Mouse (Mus musculus): ENCODE measurements at regions not wholly inside any gene's neighbourhood (a gene's known extent, or its start where the extent isn't known, plus 50 kb on each side); places are given as distances from the start of the nearest gene placed in this dataset.
"Not testable (repeated sequence)": the region's sequence is repeated elsewhere in the genome, so short reads cannot be mapped to it uniquely, and the experiment has no call there.

DNA sequence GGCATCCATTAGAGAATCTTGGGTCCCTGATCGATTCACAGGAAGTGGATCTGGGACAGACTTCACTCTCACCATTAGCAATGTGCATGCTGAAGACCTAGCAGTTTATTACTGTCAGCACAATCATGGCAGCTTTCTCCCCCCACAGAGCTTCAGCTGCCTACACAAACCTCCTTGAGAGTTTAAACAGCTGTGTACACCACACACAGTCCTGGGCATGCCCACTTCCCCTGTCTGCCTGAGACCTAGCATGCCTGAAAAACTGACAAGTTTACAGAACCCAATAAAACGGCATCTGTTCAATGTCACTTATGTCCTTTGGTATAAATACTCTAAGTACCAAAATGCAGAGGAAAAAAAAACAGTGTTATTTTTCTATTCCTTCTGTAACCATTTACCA, 435.7 kb downstream of the Rpia start:
- Histone ChIP-seq H3K4me1 (ENCODE audit: control insufficient read depth, insufficient read depth, low read length) (no peaks in the 10 kb centered on the region), H3K9me3 (ENCODE audit: control insufficient read depth, low read length) (no peaks in the 10 kb centered on the region), H3K36me3 (ENCODE audit: control insufficient read depth, insufficient read depth, low read length) (no peaks in the 10 kb centered on the region), H3K27me3 (ENCODE audit: control insufficient read depth, insufficient read depth, low read length) (no peaks in the 10 kb centered on the region), H3K9ac (ENCODE audit: low read length) (no peak overlapping the region), H3K4me2 (ENCODE audit: low read depth, severe bottlenecking) (no peak overlapping the region), H3K4me3 (ENCODE audit: low read depth, low read length) (no peak overlapping the region), H3K27ac (replicated peaks; ENCODE audit: low read depth, low read length) (no peak overlapping the region)
- WGBS, result 36% methylated on average over 2 of the region's 2 CpGs
- ATAC-seq (ENCODE audit: insufficient number of reproducible peaks, low FRiP score, low TSS enrichment, low read depth) (peak; percentile 77), DNase-seq (ENCODE audit: low spot score) (peak; percentile 28)

DNA sequence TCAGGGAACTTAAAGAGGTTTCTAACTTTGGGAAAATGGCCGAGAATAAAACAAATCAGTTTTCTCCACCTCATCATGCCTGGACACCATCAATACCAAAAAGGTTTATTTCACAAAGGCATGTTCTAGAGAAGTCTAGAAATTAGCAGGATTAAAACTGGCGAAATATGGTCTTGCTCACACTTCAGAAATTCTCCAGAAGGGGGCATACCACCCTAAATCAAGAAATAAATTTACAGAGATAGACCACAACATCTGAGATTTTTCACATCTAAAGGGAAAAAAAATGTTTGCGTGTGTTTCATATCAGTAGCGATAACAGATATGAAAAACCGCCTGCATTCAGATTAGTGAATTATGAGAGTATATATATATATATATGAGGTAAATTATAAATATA, 449.9 kb downstream of the Rpia start:
- H3K4me2 ChIP-seq (ENCODE audit: low read depth, severe bottlenecking), result no peak overlapping the region
- DNase-seq (ENCODE audit: low spot score) (no peak), ATAC-seq (ENCODE audit: insufficient number of reproducible peaks, low FRiP score, low TSS enrichment, low read depth) (no peak)
- WGBS, result 80% methylated on average over 5 of the region's 5 CpGs
- H3K9ac ChIP-seq (ENCODE audit: low read length), result no peak overlapping the region
- no peak overlapping the region for H3K27ac ChIP-seq (replicated peaks; ENCODE audit: low read depth, low read length)
- no peaks in the 10 kb centered on the region for H3K36me3 ChIP-seq (ENCODE audit: control insufficient read depth, insufficient read depth, low read length)
- no peaks in the 10 kb centered on the region for H3K9me3 ChIP-seq (ENCODE audit: control insufficient read depth, low read length)
- no peak overlapping the region for H3K4me3 ChIP-seq (ENCODE audit: low read depth, low read length)
- H3K27me3 ChIP-seq (ENCODE audit: control insufficient read depth, insufficient read depth, low read length), result no peaks in the 10 kb centered on the region
- no peaks in the 10 kb centered on the region for H3K4me1 ChIP-seq (ENCODE audit: control insufficient read depth, insufficient read depth, low read length)

DNA sequence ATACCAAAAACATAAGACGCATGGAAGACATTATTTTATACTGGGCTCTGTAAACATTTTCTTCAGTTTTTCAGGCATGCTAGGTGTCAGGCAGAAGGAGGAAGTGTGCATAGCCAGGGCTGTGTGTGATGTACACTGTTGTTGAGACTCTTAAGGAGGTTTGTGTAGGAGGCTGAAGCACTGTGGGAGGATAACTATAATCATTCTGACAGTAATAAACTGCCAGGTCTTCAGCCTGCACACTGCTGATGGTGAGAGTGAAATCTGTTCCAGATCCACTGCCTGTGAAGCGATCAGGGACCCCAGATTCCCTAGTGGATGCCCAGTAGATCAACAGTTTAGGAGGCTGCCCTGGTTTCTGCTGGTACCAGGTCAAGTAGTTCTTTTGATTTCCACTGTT, 451.3 kb downstream of the Rpia start:
- not testable (repeated sequence) for H3K9ac ChIP-seq (ENCODE audit: low read length); DNase-seq (ENCODE audit: low spot score); H3K9me3 ChIP-seq (ENCODE audit: control insufficient read depth, low read length); H3K36me3 ChIP-seq (ENCODE audit: control insufficient read depth, insufficient read depth, low read length); H3K27me3 ChIP-seq (ENCODE audit: control insufficient read depth, insufficient read depth, low read length); H3K4me1 ChIP-seq (ENCODE audit: control insufficient read depth, insufficient read depth, low read length); H3K27ac ChIP-seq (replicated peaks; ENCODE audit: low read depth, low read length); H3K4me3 ChIP-seq (ENCODE audit: low read depth, low read length); ATAC-seq (ENCODE audit: insufficient number of reproducible peaks, low FRiP score, low TSS enrichment, low read depth); H3K4me2 ChIP-seq (ENCODE audit: low read depth, severe bottlenecking)
- WGBS, result 73% methylated on average over 2 of the region's 2 CpGs

DNA sequence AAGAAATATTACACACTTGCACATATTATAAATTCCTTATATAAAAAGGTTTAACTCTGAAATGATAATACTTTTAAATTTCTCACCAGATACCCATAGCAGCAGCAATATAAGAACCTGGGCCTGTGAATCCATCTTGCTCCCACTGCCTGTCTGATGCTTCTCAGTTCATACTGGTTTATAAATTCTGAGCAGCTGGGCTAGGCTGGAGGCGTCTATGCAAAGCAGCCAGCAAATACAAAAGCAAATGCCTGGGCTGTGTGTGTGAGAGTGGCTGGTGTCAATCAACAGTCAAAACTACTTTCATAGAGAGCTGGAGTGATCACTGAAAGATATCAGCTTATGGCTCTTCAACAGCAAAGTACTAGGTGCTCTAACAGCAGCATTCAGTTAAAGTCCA, 476.7 kb downstream of the Rpia start:
- H3K27ac ChIP-seq (replicated peaks; ENCODE audit: low read depth, low read length), result no peak overlapping the region
- H3K36me3 ChIP-seq (ENCODE audit: control insufficient read depth, insufficient read depth, low read length), result no peaks in the 10 kb centered on the region
- H3K27me3 ChIP-seq (ENCODE audit: control insufficient read depth, insufficient read depth, low read length), result no peaks in the 10 kb centered on the region
- DNase-seq (ENCODE audit: low spot score) (no peak), ATAC-seq (ENCODE audit: insufficient number of reproducible peaks, low FRiP score, low TSS enrichment, low read depth) (no peak)
- WGBS, result 75% methylated on average over 1 of the region's 1 CpGs
- H3K4me3 ChIP-seq (ENCODE audit: low read depth, low read length), result no peak overlapping the region
- no peak overlapping the region for H3K9ac ChIP-seq (ENCODE audit: low read length)
- H3K4me1 ChIP-seq (ENCODE audit: control insufficient read depth, insufficient read depth, low read length), result no peaks in the 10 kb centered on the region
- H3K9me3 ChIP-seq (ENCODE audit: control insufficient read depth, low read length), result no peaks in the 10 kb centered on the region
- H3K4me2 ChIP-seq (ENCODE audit: low read depth, severe bottlenecking), result no peak overlapping the region

DNA sequence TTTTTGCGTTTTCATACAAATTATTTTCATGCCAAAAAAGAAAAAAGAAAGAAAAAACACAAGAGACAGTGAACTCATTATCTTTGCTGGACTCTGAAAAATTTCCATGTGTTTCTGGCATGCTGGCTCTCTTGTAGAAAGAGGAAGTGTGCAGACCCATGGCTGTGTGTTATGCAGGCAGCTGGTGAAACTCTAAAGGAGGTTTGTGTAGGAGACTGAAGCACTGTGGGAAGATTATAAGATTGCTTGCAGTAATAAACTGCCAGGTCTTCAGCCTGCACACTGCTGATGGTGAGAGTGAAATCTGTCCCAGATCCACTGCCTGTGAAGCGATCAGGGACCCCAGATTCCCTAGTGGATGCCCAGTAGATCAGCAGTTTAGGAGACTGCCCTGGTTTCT, 477.4 kb downstream of the Rpia start:
- not testable (repeated sequence) for H3K4me2 ChIP-seq (ENCODE audit: low read depth, severe bottlenecking); H3K4me1 ChIP-seq (ENCODE audit: control insufficient read depth, insufficient read depth, low read length); H3K9me3 ChIP-seq (ENCODE audit: control insufficient read depth, low read length); H3K36me3 ChIP-seq (ENCODE audit: control insufficient read depth, insufficient read depth, low read length); ATAC-seq (ENCODE audit: insufficient number of reproducible peaks, low FRiP score, low TSS enrichment, low read depth); H3K4me3 ChIP-seq (ENCODE audit: low read depth, low read length); H3K27ac ChIP-seq (replicated peaks; ENCODE audit: low read depth, low read length); H3K9ac ChIP-seq (ENCODE audit: low read length); H3K27me3 ChIP-seq (ENCODE audit: control insufficient read depth, insufficient read depth, low read length); DNase-seq (ENCODE audit: low spot score)
- WGBS, result 85% methylated on average over 2 of the region's 2 CpGs

DNA sequence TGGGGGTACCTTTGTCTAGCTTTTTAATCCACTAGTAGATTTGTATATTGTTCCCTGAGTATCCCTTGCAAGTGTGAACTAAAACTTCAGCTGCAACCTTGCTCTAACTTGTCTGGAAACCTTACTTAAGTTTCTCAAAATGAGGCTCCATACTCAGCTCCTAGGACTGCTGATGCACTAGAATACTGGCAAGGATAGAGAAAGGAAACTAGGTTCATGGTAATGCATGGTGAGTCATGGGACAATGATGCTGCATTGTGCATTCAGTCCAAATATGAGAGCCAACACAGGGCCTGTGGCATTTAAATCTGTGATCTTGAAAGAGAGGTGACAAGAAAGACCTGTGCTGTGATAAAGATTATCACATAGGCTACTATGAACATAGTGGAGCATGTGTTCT, 490.9 kb downstream of the Rpia start:
- not testable (repeated sequence) for H3K4me2 ChIP-seq (ENCODE audit: low read depth, severe bottlenecking); H3K36me3 ChIP-seq (ENCODE audit: control insufficient read depth, insufficient read depth, low read length); H3K9me3 ChIP-seq (ENCODE audit: control insufficient read depth, low read length); H3K9ac ChIP-seq (ENCODE audit: low read length); H3K4me3 ChIP-seq (ENCODE audit: low read depth, low read length); H3K27me3 ChIP-seq (ENCODE audit: control insufficient read depth, insufficient read depth, low read length); H3K4me1 ChIP-seq (ENCODE audit: control insufficient read depth, insufficient read depth, low read length); DNase-seq (ENCODE audit: low spot score); ATAC-seq (ENCODE audit: insufficient number of reproducible peaks, low FRiP score, low TSS enrichment, low read depth); H3K27ac ChIP-seq (replicated peaks; ENCODE audit: low read depth, low read length)

DNA sequence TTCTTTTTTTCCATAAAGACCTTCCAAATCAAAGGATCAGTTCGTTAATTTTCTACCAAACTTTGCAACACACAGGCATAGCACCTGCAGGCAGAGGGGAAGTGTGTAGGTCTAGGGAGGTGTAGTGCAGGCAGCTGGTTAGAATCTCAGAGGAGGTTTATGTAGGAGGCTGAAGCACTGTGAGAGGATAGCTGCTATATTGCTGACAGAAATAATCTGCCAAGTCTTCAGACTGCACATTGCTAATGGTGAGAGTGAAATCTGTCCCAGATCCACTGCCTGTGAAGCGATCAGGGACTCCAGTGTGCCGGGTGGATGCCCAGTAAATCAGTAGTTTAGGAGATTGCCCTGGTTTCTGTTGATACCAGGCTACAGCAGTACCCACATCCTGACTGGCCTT, 531.8 kb downstream of the Rpia start:
- H3K27ac ChIP-seq (replicated peaks; ENCODE audit: low read depth, low read length); H3K36me3 ChIP-seq (ENCODE audit: control insufficient read depth, insufficient read depth, low read length); H3K9ac ChIP-seq (ENCODE audit: low read length); H3K4me2 ChIP-seq (ENCODE audit: low read depth, severe bottlenecking); DNase-seq (ENCODE audit: low spot score); H3K9me3 ChIP-seq (ENCODE audit: control insufficient read depth, low read length); H3K4me3 ChIP-seq (ENCODE audit: low read depth, low read length); ATAC-seq (ENCODE audit: insufficient number of reproducible peaks, low FRiP score, low TSS enrichment, low read depth); H3K4me1 ChIP-seq (ENCODE audit: control insufficient read depth, insufficient read depth, low read length); H3K27me3 ChIP-seq (ENCODE audit: control insufficient read depth, insufficient read depth, low read length): not testable (repeated sequence)
- WGBS, result 77% methylated on average over 3 of the region's 3 CpGs

DNA sequence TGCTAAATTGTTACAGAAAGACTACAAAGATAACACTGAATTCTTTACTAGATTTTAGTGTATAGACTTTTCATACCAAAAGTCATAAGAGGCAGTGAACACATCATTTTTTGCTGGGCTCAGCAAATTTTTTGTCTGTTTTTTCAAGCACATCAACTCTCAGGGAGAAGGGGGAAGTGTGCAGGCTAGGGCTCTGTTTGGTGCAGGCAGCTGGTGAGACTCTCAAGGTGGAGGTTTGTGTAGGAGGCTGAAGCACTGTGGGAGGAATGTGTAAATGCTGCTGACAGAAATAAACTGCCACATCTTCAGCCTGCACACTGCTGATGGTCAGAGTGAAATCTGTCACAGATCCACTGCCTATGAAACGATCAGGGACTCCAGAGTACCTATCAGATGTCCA, 551.9 kb downstream of the Rpia start:
- not testable (repeated sequence) for H3K36me3 ChIP-seq (ENCODE audit: control insufficient read depth, insufficient read depth, low read length); H3K27ac ChIP-seq (replicated peaks; ENCODE audit: low read depth, low read length); DNase-seq (ENCODE audit: low spot score); H3K4me3 ChIP-seq (ENCODE audit: low read depth, low read length); H3K27me3 ChIP-seq (ENCODE audit: control insufficient read depth, insufficient read depth, low read length); H3K9me3 ChIP-seq (ENCODE audit: control insufficient read depth, low read length); H3K4me2 ChIP-seq (ENCODE audit: low read depth, severe bottlenecking); H3K9ac ChIP-seq (ENCODE audit: low read length); H3K4me1 ChIP-seq (ENCODE audit: control insufficient read depth, insufficient read depth, low read length); ATAC-seq (ENCODE audit: insufficient number of reproducible peaks, low FRiP score, low TSS enrichment, low read depth)
- WGBS, result no CpG with 5 or more reads among the region's 1 CpGs

DNA sequence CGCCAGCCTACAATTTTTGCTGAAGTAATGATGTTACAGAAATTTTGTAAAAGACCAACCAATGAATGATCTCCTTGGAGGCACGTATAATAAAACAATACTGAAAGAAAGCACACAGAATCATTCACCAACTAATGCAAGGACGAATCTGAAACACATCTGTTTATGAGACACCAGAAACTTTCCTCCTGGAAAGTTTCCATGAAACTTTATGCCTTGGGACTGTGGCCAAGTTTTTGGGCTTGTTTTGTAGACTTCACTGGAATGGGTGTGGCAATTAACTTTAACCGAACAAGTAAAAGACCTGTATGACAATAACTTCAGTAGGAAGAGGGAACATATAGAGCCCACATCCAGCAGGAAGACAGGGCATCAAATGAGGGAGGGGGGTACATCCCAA, 564.9 kb downstream of the Rpia start:
- no peak for ATAC-seq (ENCODE audit: insufficient number of reproducible peaks, low FRiP score, low TSS enrichment, low read depth)
- Histone ChIP-seq H3K27ac (replicated peaks; ENCODE audit: low read depth, low read length) (no peak overlapping the region), H3K9me3 (ENCODE audit: control insufficient read depth, low read length) (no peaks in the 10 kb centered on the region)

More for the DNA sequence above, 564.9 kb downstream of the Rpia start:
- H3K36me3 ChIP-seq (ENCODE audit: control insufficient read depth, insufficient read depth, low read length), result no peaks in the 10 kb centered on the region
- no peaks in the 10 kb centered on the region for H3K4me1 ChIP-seq (ENCODE audit: control insufficient read depth, insufficient read depth, low read length)
- no peaks in the 10 kb centered on the region for H3K27me3 ChIP-seq (ENCODE audit: control insufficient read depth, insufficient read depth, low read length)
- H3K4me3 ChIP-seq (ENCODE audit: low read depth, low read length), result no peak overlapping the region
- no peak overlapping the region for H3K4me2 ChIP-seq (ENCODE audit: low read depth, severe bottlenecking)
- WGBS, result 81% methylated on average over 4 of the region's 4 CpGs
- H3K9ac ChIP-seq (ENCODE audit: low read length), result no peak overlapping the region
- DNase-seq (ENCODE audit: low spot score), result no peak
